Comparison of ENCODE assay signal across 8 mouse cellular contexts in genomic region chr8:57512141-57513056, GRCm38 (mm10). TPM values are rescaled to one million over a fixed set of nuclear protein-coding genes. Genes with fewer than 3 reads are reported as not detected.
DNase-seq lines count a peak whose midpoint lies in the region; ATAC-seq and TF ChIP-seq lines count a peak whose summit lies in the region.

No protein-coding gene starts in this region.

- H3K4me2 ChIP-seq in limb, embryonic 14.5 days (replicated peaks; ENCODE audit: low read depth, low read length, severe bottlenecking): peak overlapping the region; percentile 58
- H3K4me2 ChIP-seq in neural tube, embryonic 12.5 days (replicated peaks): peak overlapping the region; percentile 71

- intact Hi-C loops in gastrocnemius, adult 2 months (cut with DNase I): no loop called here

- TF ChIP-seq CTCF in gastrocnemius, adult 2 months (IDR thresholded peaks at IDR 0.05): no peak
- TF ChIP-seq CTCF in ES-Bruce4 (IDR thresholded peaks at IDR 0.05; ENCODE audit: low read depth, low read length): no peak

- peak; percentile 27 for ATAC-seq in limb, embryonic 14.5 days (ENCODE audit: low FRiP score, low read depth)
- peak; percentile 60 for ATAC-seq in neural tube, embryonic 12.5 days (ENCODE audit: low FRiP score, low read depth)

- H3K36me3 ChIP-seq in ES-Bruce4 (ENCODE audit: control insufficient read depth, insufficient read depth, low read length, poor library complexity, severe bottlenecking): peaks cover 54% of the 10 kb centered on the region
- peaks cover 27% of the 10 kb centered on the region for H3K36me3 ChIP-seq in limb, embryonic 14.5 days (ENCODE audit: control insufficient read depth, insufficient read depth, low read length)
- H3K36me3 ChIP-seq in neural tube, embryonic 12.5 days: no peaks in the 10 kb centered on the region

- peak overlapping the region; percentile 95 for H3K27ac ChIP-seq in gastrocnemius, adult 2 months
- peak overlapping the region; percentile 94 for H3K27ac ChIP-seq in ES-Bruce4 (ENCODE audit: insufficient read depth, low read length)
- H3K27ac ChIP-seq in limb, embryonic 14.5 days (replicated peaks; ENCODE audit: low read depth, low read length): peak overlapping the region; percentile 100
- H3K27ac ChIP-seq in neural tube, embryonic 12.5 days: peak overlapping the region; percentile 99

- H3K4me1 ChIP-seq in ES-Bruce4 (ENCODE audit: control insufficient read depth, insufficient read depth, low read length): no peaks in the 10 kb centered on the region
- peaks cover 5% of the 10 kb centered on the region; the same call in 1 of the 2 replicates for H3K4me1 ChIP-seq in limb, embryonic 14.5 days (ENCODE audit: control insufficient read depth, insufficient read depth, low read length)
- H3K4me1 ChIP-seq in neural tube, embryonic 12.5 days: 0 out of 2 replicates have a peak, but pooled peaks cover 2% of the 10 kb centered on the region

- H3K9me3 ChIP-seq in ES-Bruce4 (replicated peaks; ENCODE audit: control insufficient read depth, insufficient read depth, low read length, poor library complexity, severe bottlenecking): no peaks in the 10 kb centered on the region
- no peaks in the 10 kb centered on the region for H3K9me3 ChIP-seq in limb, embryonic 14.5 days (ENCODE audit: control insufficient read depth, low read length)
- H3K9me3 ChIP-seq in neural tube, embryonic 12.5 days: no peaks in the 10 kb centered on the region

- TF ChIP-seq POLR2A in ES-Bruce4 (IDR thresholded peaks at IDR 0.05; ENCODE audit: insufficient read depth, low read length): no peak
- no peak for TF ChIP-seq POLR2A in limb, embryonic 14.5 days (IDR thresholded peaks at IDR 0.05; ENCODE audit: borderline replicate concordance, extremely low read depth, insufficient read depth, insufficient read length)

- under 1% methylated on average over 53 of the region's 96 CpGs for WGBS in limb, embryonic 14.5 days
- WGBS in neural tube, embryonic 12.5 days: under 1% methylated on average over 76 of the region's 96 CpGs

- peak overlapping the region; percentile 100 for H3K4me3 ChIP-seq in gastrocnemius, adult 2 months
- peak overlapping the region; percentile 88 for H3K4me3 ChIP-seq in ES-Bruce4 (ENCODE audit: low read depth, low read length)
- H3K4me3 ChIP-seq in limb, embryonic 14.5 days (replicated peaks; ENCODE audit: low read length): peak overlapping the region; percentile 68
- H3K4me3 ChIP-seq in neural tube, embryonic 12.5 days: peak overlapping the region; percentile 81

- peak overlapping the region; percentile 100 for H3K9ac ChIP-seq in ES-Bruce4 (ENCODE audit: low read depth, poor library complexity, severe bottlenecking)
- peak overlapping the region; percentile 99 for H3K9ac ChIP-seq in limb, embryonic 14.5 days (ENCODE audit: low read depth, low read length, severe bottlenecking)
- H3K9ac ChIP-seq in neural tube, embryonic 12.5 days: peak overlapping the region; percentile 96

- DNase-seq in gastrocnemius, adult 2 months: peak; percentile 46
- DNase-seq in gastrocnemius, adult 8-10 months (ENCODE audit: low spot score in 2 of 2): no peak
- DNase-seq in embryo, embryonic 10.5 days (ENCODE audit: low spot score): peak; percentile 75
- peak; percentile 51 for DNase-seq in heart, postnatal 4 days
- DNase-seq in limb, embryonic 14.5 days (ENCODE audit: low spot score): peak; percentile 48
- no peak for DNase-seq in T-cell, adult 2 months (ENCODE audit: low spot score)

- no peaks in the 10 kb centered on the region for H3K27me3 ChIP-seq in ES-Bruce4 (ENCODE audit: control insufficient read depth, insufficient read depth, low read length, poor library complexity, severe bottlenecking)
- no peaks in the 10 kb centered on the region for H3K27me3 ChIP-seq in limb, embryonic 14.5 days (ENCODE audit: control insufficient read depth, insufficient read depth, low read length)
- H3K27me3 ChIP-seq in neural tube, embryonic 12.5 days (replicated peaks): no peaks in the 10 kb centered on the region

- TF ChIP-seq EP300 in ES-Bruce4 (IDR thresholded peaks at IDR 0.05; ENCODE audit: insufficient read depth, low read depth, low read length): no peak

RNA-seq across cellular contexts. Expression of gene Hmgb2, which starts 0.7 kb away (rescaled TPM):
- 1 to 10 TPM; 2.8 to 3.2 TPM for total RNA-seq in gastrocnemius, adult 2 months (2021)
- total RNA-seq in gastrocnemius, adult 8-10 months (2022): 1 to 10 TPM; 2.5 to 6.5 (median 4.8) TPM
- polyA plus RNA-seq in ES-Bruce4 (2011; ENCODE audit: insufficient read depth, insufficient read length, low read depth, missing spikeins): 235 and 249 TPM in 2 replicates
- total RNA-seq in heart, postnatal 4 days (2021): 100 to 1,000 TPM; 159 to 180 TPM
- polyA plus RNA-seq in limb, embryonic 14.5 days (2012; rRNA removed): 86.9 and 199 TPM in 2 replicates
- polyA plus RNA-seq in limb, embryonic 14.5 days (2014; fragmentation: Nextera tagmentation; extraction: Ambion mirVana): 290 and 314 TPM in 2 replicates
- 387 and 409 TPM in 2 replicates for polyA plus RNA-seq in neural tube, embryonic 12.5 days (2016; fragmentation: Nextera tagmentation; extraction: Ambion mirVana)

RNA-seq across cellular contexts. Expression of gene Sap30, which starts 24.7 kb away (rescaled TPM):
- 10 to 100 TPM; 10.0 to 21.1 TPM for total RNA-seq in gastrocnemius, adult 2 months (2021)
- 10 to 100 TPM in 3 of 4 experiments, 1 to 10 TPM in 1; 8.7 to 11.0 (median 10.6) TPM for total RNA-seq in gastrocnemius, adult 8-10 months (2022)
- 52.5 and 63.5 TPM in 2 replicates for polyA plus RNA-seq in ES-Bruce4 (2011; ENCODE audit: insufficient read depth, insufficient read length, low read depth, missing spikeins)
- 10 to 100 TPM; 34.0 to 37.4 TPM for total RNA-seq in heart, postnatal 4 days (2021)
- polyA plus RNA-seq in limb, embryonic 14.5 days (2012; rRNA removed): 27.7 and 32.6 TPM in 2 replicates
- polyA plus RNA-seq in limb, embryonic 14.5 days (2014; fragmentation: Nextera tagmentation; extraction: Ambion mirVana): 35.8 and 40.1 TPM in 2 replicates
- 101 and 105 TPM in 2 replicates for polyA plus RNA-seq in neural tube, embryonic 12.5 days (2016; fragmentation: Nextera tagmentation; extraction: Ambion mirVana)

RNA-seq across cellular contexts. Expression of gene Scrg1, which starts 56.7 kb away (rescaled TPM):
- not detected for total RNA-seq in gastrocnemius, adult 2 months (2021)
- total RNA-seq in gastrocnemius, adult 8-10 months (2022): not detected
- polyA plus RNA-seq in ES-Bruce4 (2011; ENCODE audit: insufficient read depth, insufficient read length, low read depth, missing spikeins): not detected in 2 replicates
- total RNA-seq in heart, postnatal 4 days (2021): not detected
- 38.9 and 39.5 TPM in 2 replicates for polyA plus RNA-seq in limb, embryonic 14.5 days (2012; rRNA removed)
- polyA plus RNA-seq in limb, embryonic 14.5 days (2014; fragmentation: Nextera tagmentation; extraction: Ambion mirVana): 23.7 and 24.1 TPM in 2 replicates
- polyA plus RNA-seq in neural tube, embryonic 12.5 days (2016; fragmentation: Nextera tagmentation; extraction: Ambion mirVana): 2.0 and 2.1 TPM in 2 replicates

Comparison
In these comparisons a context has a peak if more than half of its experiments do, and no peak if none do; other contexts are left out.
1. DNase-seq: peak in gastrocnemius, adult 2 months (single experiment), embryo, embryonic 10.5 days (single experiment), heart, postnatal 4 days (single experiment) and limb, embryonic 14.5 days (single experiment); none in gastrocnemius, adult 8-10 months (0 of 2) and T-cell, adult 2 months (single experiment).
2. RNA of gene Hmgb2, which starts 0.7 kb away (total RNA-seq): 159 to 180 TPM in heart, postnatal 4 days; 2.5 to 6.5 TPM in gastrocnemius, adult 8-10 months and 2.8 to 3.2 TPM in gastrocnemius, adult 2 months; every median in the first group is over 10 times any median in the second.
3. Peak in every context shown above with its lines, with median percentiles within 50 percentile points of each other: H3K27ac ChIP-seq, H3K4me3 ChIP-seq and H3K9ac ChIP-seq.